Comparison of ENCODE assay signal across 17 mouse cellular contexts in genomic region chr5:27702482-27702881, GRCm38 (mm10).
"Had no signal": no experiment of that assay in that cellular context is flagged by ENCODE, and none has a peak within 500 bp of the region (broad histone marks: within the 10 kb centered on the region; RNA-seq: fewer than 3 reads in every experiment).

No protein-coding gene starts in this region.

- H3K4me2 ChIP-seq: limb, embryonic 13.5 days; liver, embryonic 13.5 days; neural tube, embryonic 13.5 days; stomach, embryonic 15.5 days had no signal

- H3K9ac ChIP-seq: limb, embryonic 13.5 days; liver, embryonic 13.5 days; neural tube, embryonic 13.5 days; stomach, embryonic 15.5 days had no signal

- H3K27ac ChIP-seq: kidney, postnatal 0 days; layer of hippocampus, adult 2 months; limb, embryonic 10.5 days; limb, embryonic 13.5 days; liver, embryonic 13.5 days; neural tube, embryonic 13.5 days; stomach, embryonic 15.5 days had no signal

- H3K36me3 ChIP-seq: limb, embryonic 10.5 days; limb, embryonic 13.5 days; liver, embryonic 13.5 days; stomach, embryonic 15.5 days had no signal

- H3K27me3 ChIP-seq: limb, embryonic 13.5 days; liver, embryonic 13.5 days; neural tube, embryonic 13.5 days; stomach, embryonic 15.5 days had no signal

- H3K4me3 ChIP-seq: layer of hippocampus, adult 2 months; limb, embryonic 10.5 days; limb, embryonic 13.5 days; liver, embryonic 13.5 days; neural tube, embryonic 13.5 days; stomach, embryonic 15.5 days had no signal

- DNase-seq: kidney, adult 2 months; kidney, postnatal 25 days; layer of hippocampus, adult 9-11 months; liver, embryonic 13.5 days; lung, adult 2 months; lung, postnatal 14 days; lung, postnatal 4 days; right cerebral cortex, postnatal 25 days; spleen, adult 18-20 months; thymus, postnatal 25 days had no signal

- H3K9me3 ChIP-seq: limb, embryonic 10.5 days; limb, embryonic 13.5 days; liver, embryonic 13.5 days; neural tube, embryonic 13.5 days; stomach, embryonic 15.5 days had no signal

- ATAC-seq: intestine, postnatal 0 days had no signal
